In the genomic region with DNA sequence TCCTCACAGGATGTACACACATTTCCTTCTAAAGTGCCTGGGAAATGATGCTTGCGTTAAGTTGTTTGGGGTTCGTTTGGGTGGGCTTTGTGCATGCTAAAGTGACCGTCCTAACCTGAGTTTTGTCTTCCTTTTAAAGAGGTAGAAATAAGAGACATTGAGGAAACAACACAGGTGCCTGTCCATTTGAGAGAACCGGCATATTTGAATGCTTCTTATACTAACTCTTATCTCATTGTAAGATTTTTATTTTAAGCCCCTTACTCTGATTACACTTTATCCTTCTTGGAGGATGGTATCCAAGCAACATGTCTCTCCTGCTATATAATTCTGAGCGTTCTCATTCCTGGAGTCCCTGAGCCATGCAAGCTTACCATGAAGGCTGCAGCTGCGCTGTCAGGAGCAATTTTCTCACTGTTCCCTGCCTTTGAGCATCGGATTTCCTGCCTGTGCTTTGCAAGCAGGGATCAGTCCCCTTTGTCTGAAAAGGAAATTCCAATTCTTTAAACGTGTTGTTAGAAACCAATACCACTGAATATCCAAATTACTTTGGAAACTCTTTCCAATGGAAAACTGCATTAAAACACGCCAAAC, we compare ENCODE assay signal across 9 mouse cellular contexts. TPM values are rescaled to one million over a fixed set of nuclear protein-coding genes. Genes with fewer than 3 reads are reported as not detected.
DNase-seq lines count a peak whose midpoint lies in the region; ATAC-seq and TF ChIP-seq lines count a peak whose summit lies in the region.
"Had no signal": no experiment of that assay in that cellular context is flagged by ENCODE, and none has a peak within 500 bp of the region (broad histone marks: within the 10 kb centered on the region; RNA-seq: fewer than 3 reads in every experiment).

No protein-coding gene starts in this region.

- peak overlapping the region; percentile 81 for H3K27ac ChIP-seq in forebrain, embryonic 12.5 days
- H3K27ac ChIP-seq in limb, embryonic 15.5 days: peak overlapping the region; percentile 68
- peak overlapping the region; percentile 71 for H3K27ac ChIP-seq in stomach, embryonic 16.5 days (ENCODE audit: low read length)
- H3K27ac ChIP-seq in thymus, adult 2 months (ENCODE audit: control insufficient read depth, insufficient read depth, low read length): no peak overlapping the region

- H3K4me3 ChIP-seq in megakaryocyte, embryonic 14.5 days (replicated peaks): peak overlapping the region; percentile 84
- H3K4me3 ChIP-seq in forebrain, embryonic 12.5 days (replicated peaks): no peak overlapping the region
- H3K4me3 ChIP-seq in limb, embryonic 15.5 days: no peak overlapping the region
- H3K4me3 ChIP-seq in stomach, embryonic 16.5 days (replicated peaks; ENCODE audit: low read length): no peak overlapping the region
- H3K4me3 ChIP-seq in thymus, adult 2 months (ENCODE audit: control insufficient read depth, insufficient read depth, low read length): no peak overlapping the region
- H3K4me3 ChIP-seq: myocyte had no signal

- 3% methylated on average over 9 of the region's 9 CpGs for WGBS in forebrain, embryonic 12.5 days
- 25% methylated on average over 9 of the region's 9 CpGs for WGBS in limb, embryonic 15.5 days
- WGBS in stomach, embryonic 16.5 days: 23% methylated on average over 9 of the region's 9 CpGs
- WGBS in thymus, adult 2 months: 47% methylated on average over 9 of the region's 9 CpGs

- H3K36me3 ChIP-seq in megakaryocyte, embryonic 14.5 days (replicated peaks; ENCODE audit: low read length): no peaks in the 10 kb centered on the region
- no peaks in the 10 kb centered on the region for H3K36me3 ChIP-seq in forebrain, embryonic 12.5 days (replicated peaks)
- H3K36me3 ChIP-seq in limb, embryonic 15.5 days: peaks cover 8% of the 10 kb centered on the region
- no peaks in the 10 kb centered on the region for H3K36me3 ChIP-seq in stomach, embryonic 16.5 days (ENCODE audit: control insufficient read depth, insufficient read depth, low read length)
- H3K36me3 ChIP-seq in thymus, adult 2 months (ENCODE audit: control insufficient read depth, insufficient read depth, low read length): no peaks in the 10 kb centered on the region

- peak overlapping the region; percentile 26 for H3K4me2 ChIP-seq in forebrain, embryonic 12.5 days
- no peak overlapping the region for H3K4me2 ChIP-seq in limb, embryonic 15.5 days
- H3K4me2 ChIP-seq in stomach, embryonic 16.5 days (ENCODE audit: low read depth, low read length): peak overlapping the region; percentile 11; the same call in 1 of the 2 replicates

- DNase-seq in thymus, adult 2 months: no peak
- DNase-seq in frontal cortex, postnatal 36 days (ENCODE audit: low spot score in 2 of 2): no peak
- DNase-seq in right cerebral cortex, adult 18-20 months: no peak

- H3K9ac ChIP-seq in forebrain, embryonic 12.5 days: no peak overlapping the region
- no peak overlapping the region for H3K9ac ChIP-seq in limb, embryonic 15.5 days
- 0 out of 2 replicates have a peak overlapping the region, but pooled peaks have one; percentile 24 for H3K9ac ChIP-seq in stomach, embryonic 16.5 days (ENCODE audit: low read length)

- no peak for ATAC-seq in megakaryocyte, adult 5-6 weeks (ENCODE audit: poor library complexity, severe bottlenecking)
- peak; percentile 78 for ATAC-seq in forebrain, embryonic 12.5 days (ENCODE audit: low FRiP score)
- ATAC-seq in limb, embryonic 15.5 days (ENCODE audit: insufficient number of reproducible peaks, low FRiP score, low TSS enrichment, low read depth): no peak
- no peak for ATAC-seq in stomach, embryonic 16.5 days (ENCODE audit: insufficient read depth, low FRiP score)

- H3K9me3 ChIP-seq in megakaryocyte, embryonic 14.5 days: no peaks in the 10 kb centered on the region
- H3K9me3 ChIP-seq in forebrain, embryonic 12.5 days: no peaks in the 10 kb centered on the region
- H3K9me3 ChIP-seq in limb, embryonic 15.5 days: no peaks in the 10 kb centered on the region
- no peaks in the 10 kb centered on the region for H3K9me3 ChIP-seq in stomach, embryonic 16.5 days (replicated peaks; ENCODE audit: control insufficient read depth, low read length)

- peaks cover 5% of the 10 kb centered on the region for H3K27me3 ChIP-seq in megakaryocyte, embryonic 14.5 days (replicated peaks)
- H3K27me3 ChIP-seq in forebrain, embryonic 12.5 days: peaks cover 10% of the 10 kb centered on the region; the same call in 1 of the 2 replicates
- H3K27me3 ChIP-seq in limb, embryonic 15.5 days: no peaks in the 10 kb centered on the region
- no peaks in the 10 kb centered on the region for H3K27me3 ChIP-seq in stomach, embryonic 16.5 days (ENCODE audit: control insufficient read depth, insufficient read depth, low read length)
- H3K27me3 ChIP-seq in thymus, adult 2 months (ENCODE audit: control insufficient read depth, insufficient read depth, low read length): no peaks in the 10 kb centered on the region

- H3K4me1 ChIP-seq in megakaryocyte, embryonic 14.5 days: peaks cover 48% of the 10 kb centered on the region
- peaks cover 31% of the 10 kb centered on the region for H3K4me1 ChIP-seq in forebrain, embryonic 12.5 days
- H3K4me1 ChIP-seq in limb, embryonic 15.5 days: peaks cover 11% of the 10 kb centered on the region
- H3K4me1 ChIP-seq in stomach, embryonic 16.5 days (ENCODE audit: control insufficient read depth, insufficient read depth, low read length): peaks cover 12% of the 10 kb centered on the region
- H3K4me1 ChIP-seq in thymus, adult 2 months (replicated peaks; ENCODE audit: control insufficient read depth, insufficient read depth, low read length): peaks cover 15% of the 10 kb centered on the region

- no peak for TF ChIP-seq POLR2A in thymus, adult 2 months (IDR thresholded peaks at IDR 0.05; ENCODE audit: control insufficient read depth, extremely low read depth, insufficient read depth, low read length, poor library complexity)

- no peak for TF ChIP-seq CTCF in thymus, adult 2 months (IDR thresholded peaks at IDR 0.05; ENCODE audit: borderline replicate concordance, control insufficient read depth, extremely low read depth, insufficient read depth, low read length, poor library complexity)

RNA-seq across cellular contexts. Expression of a gene that starts 16.3 kb away (rescaled TPM):
- 811 and 986 TPM in 2 replicates for polyA plus RNA-seq in megakaryocyte, embryonic 14.5 days (2012; ENCODE audit: insufficient read depth, low replicate concordance)
- total RNA-seq in megakaryocyte, adult 5-6 weeks (2015): 2,454 and 2,467 TPM in 2 replicates
- total RNA-seq in megakaryocyte, adult 5-6 weeks (2017): 3,359 and 3,514 TPM in 2 replicates
- polyA plus RNA-seq in forebrain, embryonic 12.5 days (2016; fragmentation: Nextera tagmentation; extraction: Ambion mirVana): 2,759 and 2,920 TPM in 2 replicates
- polyA plus RNA-seq in limb, embryonic 15.5 days (2015; fragmentation: Nextera tagmentation; extraction: Ambion mirVana): 2,195 and 2,248 TPM in 2 replicates
- polyA plus RNA-seq in stomach, embryonic 16.5 days (2015; fragmentation: Nextera tagmentation; extraction: Ambion mirVana): 2,089 and 2,252 TPM in 2 replicates
- 2,928 and 2,969 TPM in 2 replicates for polyA plus RNA-seq in thymus, adult 2 months (2012; rRNA removed)
